Mouse (Mus musculus): ENCODE results near the gene Grid2. TPM values are rescaled to one million over a fixed set of nuclear protein-coding genes. Genes with fewer than 3 reads are reported as not detected.

Gene Grid2
- polyA plus RNA-seq, 1 experiment from 2014 or later = 0.40 TPM

- Histone ChIP-seq H3K4me2 (replicated peaks; ENCODE audit: low read depth) (no peak overlapping the region), H3K27ac (ENCODE audit: low read depth, low read length) (no peak overlapping the region), H3K9ac (ENCODE audit: low read depth, low read length) (no peak overlapping the region), H3K9me3 (ENCODE audit: control insufficient read depth) (no peaks in the 10 kb centered on the region), H3K36me3 (ENCODE audit: control insufficient read depth, insufficient read depth) (no peaks in the 10 kb centered on the region), H3K27me3 (replicated peaks; ENCODE audit: control insufficient read depth, insufficient read depth, low read length) (no peaks in the 10 kb centered on the region), H3K4me1 (replicated peaks; ENCODE audit: control insufficient read depth, insufficient read depth, low read length) (no peaks in the 10 kb centered on the region), H3K4me3 (ENCODE audit: low read depth, low read length) (no peak overlapping the region)
- TF ChIP-seq CTCF (IDR thresholded peaks at IDR 0.05; ENCODE audit: low read depth) = no peak
- no peak for ATAC-seq
- WGBS = 69% methylated on average over 1 of the region's 1 CpGs
Observed at GRCm38 (mm10) chr6:63284419-63284818, 28.7 kb downstream of the Grid2 start.

- Histone ChIP-seq H3K36me3 (ENCODE audit: control insufficient read depth, insufficient read depth) (no peaks in the 10 kb centered on the region), H3K9me3 (ENCODE audit: control insufficient read depth) (no peaks in the 10 kb centered on the region), H3K27me3 (replicated peaks; ENCODE audit: control insufficient read depth, insufficient read depth, low read length) (no peaks in the 10 kb centered on the region), H3K27ac (ENCODE audit: low read depth, low read length) (no peak overlapping the region), H3K4me3 (ENCODE audit: low read depth, low read length) (no peak overlapping the region), H3K4me1 (replicated peaks; ENCODE audit: control insufficient read depth, insufficient read depth, low read length) (no peaks in the 10 kb centered on the region), H3K4me2 (replicated peaks; ENCODE audit: low read depth) (no peak overlapping the region), H3K9ac (ENCODE audit: low read depth, low read length) (no peak overlapping the region)
- no peak for TF ChIP-seq CTCF (IDR thresholded peaks at IDR 0.05; ENCODE audit: low read depth)
- ATAC-seq = no peak
- WGBS = 76% methylated on average over 3 of the region's 3 CpGs
Observed at GRCm38 (mm10) chr6:63342438-63343004, 86.8 kb downstream of the Grid2 start.

- no peak for TF ChIP-seq CTCF (IDR thresholded peaks at IDR 0.05; ENCODE audit: low read depth)
- Histone ChIP-seq H3K36me3 (ENCODE audit: control insufficient read depth, insufficient read depth) (no peaks in the 10 kb centered on the region), H3K4me3 (ENCODE audit: low read depth, low read length) (no peak overlapping the region), H3K27me3 (replicated peaks; ENCODE audit: control insufficient read depth, insufficient read depth, low read length) (no peaks in the 10 kb centered on the region), H3K4me1 (replicated peaks; ENCODE audit: control insufficient read depth, insufficient read depth, low read length) (no peaks in the 10 kb centered on the region), H3K9me3 (ENCODE audit: control insufficient read depth) (no peaks in the 10 kb centered on the region), H3K4me2 (replicated peaks; ENCODE audit: low read depth) (no peak overlapping the region), H3K9ac (ENCODE audit: low read depth, low read length) (no peak overlapping the region), H3K27ac (ENCODE audit: low read depth, low read length) (no peak overlapping the region)
- ATAC-seq = no peak
- 82% methylated on average over 1 of the region's 1 CpGs for WGBS
Observed at GRCm38 (mm10) chr6:63347015-63347414, 91.3 kb downstream of the Grid2 start.

GRCm38 (mm10) chr6:63381061-63381611 is 125.5 kb downstream of the Grid2 start:
- no peak for TF ChIP-seq CTCF (IDR thresholded peaks at IDR 0.05; ENCODE audit: low read depth)
- Histone ChIP-seq H3K36me3 (ENCODE audit: control insufficient read depth, insufficient read depth) (no peaks in the 10 kb centered on the region), H3K4me2 (replicated peaks; ENCODE audit: low read depth) (no peak overlapping the region), H3K27me3 (replicated peaks; ENCODE audit: control insufficient read depth, insufficient read depth, low read length) (no peaks in the 10 kb centered on the region), H3K9me3 (ENCODE audit: control insufficient read depth) (no peaks in the 10 kb centered on the region), H3K4me1 (replicated peaks; ENCODE audit: control insufficient read depth, insufficient read depth, low read length) (no peaks in the 10 kb centered on the region), H3K9ac (ENCODE audit: low read depth, low read length) (no peak overlapping the region), H3K4me3 (ENCODE audit: low read depth, low read length) (no peak overlapping the region), H3K27ac (ENCODE audit: low read depth, low read length) (no peak overlapping the region)
- ATAC-seq = no peak
- WGBS = 85% methylated on average over 1 of the region's 1 CpGs

- no peaks in the 10 kb centered on the region for H3K27me3 ChIP-seq (replicated peaks; ENCODE audit: control insufficient read depth, insufficient read depth, low read length)
- WGBS = 76% methylated on average over 3 of the region's 3 CpGs
Observed at GRCm38 (mm10) chr6:63401698-63402097, 146.0 kb downstream of the Grid2 start.

GRCm38 (mm10) chr6:63417534-63417933 is 161.9 kb downstream of the Grid2 start:
- ATAC-seq = no peak
- Histone ChIP-seq H3K4me2 (replicated peaks; ENCODE audit: low read depth) (no peak overlapping the region), H3K9ac (ENCODE audit: low read depth, low read length) (no peak overlapping the region), H3K36me3 (ENCODE audit: control insufficient read depth, insufficient read depth) (no peaks in the 10 kb centered on the region), H3K9me3 (ENCODE audit: control insufficient read depth) (no peaks in the 10 kb centered on the region), H3K27ac (ENCODE audit: low read depth, low read length) (no peak overlapping the region), H3K4me3 (ENCODE audit: low read depth, low read length) (no peak overlapping the region), H3K4me1 (replicated peaks; ENCODE audit: control insufficient read depth, insufficient read depth, low read length) (no peaks in the 10 kb centered on the region), H3K27me3 (replicated peaks; ENCODE audit: control insufficient read depth, insufficient read depth, low read length) (no peaks in the 10 kb centered on the region)
- 81% methylated on average over 1 of the region's 1 CpGs for WGBS
- no peak for TF ChIP-seq CTCF (IDR thresholded peaks at IDR 0.05; ENCODE audit: low read depth)

More at GRCm38 (mm10) chr6:63401698-63402097, 146.0 kb downstream of the Grid2 start:
- H3K4me1 ChIP-seq (replicated peaks; ENCODE audit: control insufficient read depth, insufficient read depth, low read length) = no peaks in the 10 kb centered on the region
- no peak for TF ChIP-seq CTCF (IDR thresholded peaks at IDR 0.05; ENCODE audit: low read depth)
- no peaks in the 10 kb centered on the region for H3K9me3 ChIP-seq (ENCODE audit: control insufficient read depth)
- no peak for ATAC-seq
- no peak overlapping the region for H3K4me3 ChIP-seq (ENCODE audit: low read depth, low read length)
- H3K27ac ChIP-seq (ENCODE audit: low read depth, low read length) = no peak overlapping the region
- no peaks in the 10 kb centered on the region for H3K36me3 ChIP-seq (ENCODE audit: control insufficient read depth, insufficient read depth)
- H3K9ac ChIP-seq (ENCODE audit: low read depth, low read length) = no peak overlapping the region
- H3K4me2 ChIP-seq (replicated peaks; ENCODE audit: low read depth) = no peak overlapping the region
